Mouse (Mus musculus) ES-E14 (cell line): ENCODE measurements around the gene Zfp978. TPM values are rescaled to one million over a fixed set of nuclear protein-coding genes. Genes with fewer than 3 reads are reported as not detected.
A peak's percentile ranks its signal among the peaks of the same experiment; 100 is the strongest.
"Not testable (repeated sequence)": the region's sequence is repeated elsewhere in the genome, so short reads cannot be mapped to it uniquely, and the experiment has no call there.

ENCODE experiments used
- DNase-seq: peaks from one replicate; pipeline ENCODE4 v3.0.0-alpha.2; 2013; ENCODE audit warnings: low read depth, low spot score
- H3K27ac ChIP-seq: 2 replicates; pipeline ENCODE4 v1.5.1; 2012; ENCODE audit warnings: low read depth, mild to moderate bottlenecking, low read length, moderate library complexity, mixed read lengths; ENCODE audit not compliant: poor library complexity, insufficient read depth, severe bottlenecking
- H3K36me3 ChIP-seq: 2 replicates; pipeline ENCODE4 v1.6.1; 2012; ENCODE audit warnings: mild to moderate bottlenecking, low read length, moderate library complexity, mixed read lengths; ENCODE audit not compliant: control insufficient read depth, poor library complexity, insufficient read depth, severe bottlenecking
- H3K4me1 ChIP-seq, 2 experiments: fragments of 150-350 bp in 1 of 2; sonication (generic) in 1 of 2; 2 replicates each; pipeline ENCODE4 v1.6.1; 2012; ENCODE audit warnings: low read length in 2 of 2, mild to moderate bottlenecking in 1 of 2, mixed read lengths in 1 of 2; ENCODE audit not compliant: control insufficient read depth in 2 of 2, insufficient read depth in 2 of 2, poor library complexity in 1 of 2
- H3K4me3 ChIP-seq, 2 experiments: fragments of 150-350 bp in 1 of 2; sonication (generic) in 1 of 2; 2 replicates each; pipeline ENCODE4 v1.5.1; 2012; ENCODE audit warnings: low read length in 2 of 2, low read depth in 1 of 2, mild to moderate bottlenecking in 1 of 2, mixed read lengths in 1 of 2; ENCODE audit not compliant: insufficient read depth in 1 of 2, poor library complexity in 1 of 2, severe bottlenecking in 1 of 2
- H3K9ac ChIP-seq: 2 replicates; pipeline ENCODE4 v1.6.1; 2012; ENCODE audit warnings: low read depth, mild to moderate bottlenecking, low read length, mixed read lengths; ENCODE audit not compliant: poor library complexity, insufficient read depth, severe bottlenecking
- H3K9me3 ChIP-seq: fragments of 150-350 bp; sonication (generic); 2 replicates; pipeline ENCODE4 v1.6.1; 2012; ENCODE audit warnings: low read depth, mild to moderate bottlenecking, low read length; ENCODE audit not compliant: control insufficient read depth, insufficient read depth
- ZNF384 ChIP-seq: IDR thresholded peaks from 2 replicates; pipeline ENCODE4 v1.6.1; 2012; ENCODE audit warnings: low read depth, low read length, inconsistent platforms
- in situ Hi-C, 2 experiments: fragments of 600-800 bp; cut with MboI; formaldehyde crosslinking; loops; one replicate each; pipeline ENCODE4 v1.15.1; 2025; ENCODE audit warnings: low sequenced_read_pairs in 2 of 2, inconsistent platforms in 1 of 2; ENCODE audit not compliant: unreplicated experiment in 2 of 2
- total RNA-seq: library from RNA; depleted of rRNA; stranded (reverse); fragments of 300-350 nt; gene quantifications from 2 replicates; pipeline ENCODE4 v1.2.3, GENCODE M21; 2012

The Zfp978 gene
- total RNA-seq, 1 experiment, result 297 TPM

DNA sequence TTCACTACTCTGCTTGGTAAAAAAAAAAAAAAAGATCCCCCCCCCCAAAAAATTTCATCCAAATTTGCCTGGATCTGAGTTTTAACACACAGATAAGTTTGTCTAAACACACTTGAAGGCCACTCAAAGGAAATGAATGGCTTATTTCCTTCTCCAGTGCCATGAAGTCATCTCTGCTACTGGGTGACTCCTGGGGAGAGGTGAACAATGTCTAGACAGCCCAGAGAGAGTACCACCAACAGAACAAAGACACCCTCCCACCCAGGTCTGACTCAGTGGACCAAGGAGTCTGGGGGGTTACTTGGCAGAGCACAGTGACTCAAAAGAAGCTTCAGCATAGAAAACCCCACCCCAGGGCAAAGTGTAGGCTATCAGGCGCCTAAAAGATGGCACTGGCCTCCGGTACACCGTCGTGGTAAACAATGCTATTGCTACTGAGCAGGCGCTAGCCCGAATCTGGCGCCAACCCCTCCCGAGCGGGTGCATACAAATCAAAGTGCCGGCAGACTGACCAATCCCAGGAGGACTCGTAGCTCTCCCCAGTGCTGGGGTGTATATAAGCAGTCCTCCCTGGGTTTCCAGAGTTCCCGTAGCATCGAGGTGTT is 9.6 kb upstream of the Zfp978 start:
- DNase-seq, H3K4me1 ChIP-seq, H3K36me3 ChIP-seq, H3K4me3 ChIP-seq, H3K27ac ChIP-seq, H3K9me3 ChIP-seq, H3K9ac ChIP-seq, in situ Hi-C loops: not testable (repeated sequence)
- TF ChIP-seq ZNF384, result peak; percentile 79

DNA sequence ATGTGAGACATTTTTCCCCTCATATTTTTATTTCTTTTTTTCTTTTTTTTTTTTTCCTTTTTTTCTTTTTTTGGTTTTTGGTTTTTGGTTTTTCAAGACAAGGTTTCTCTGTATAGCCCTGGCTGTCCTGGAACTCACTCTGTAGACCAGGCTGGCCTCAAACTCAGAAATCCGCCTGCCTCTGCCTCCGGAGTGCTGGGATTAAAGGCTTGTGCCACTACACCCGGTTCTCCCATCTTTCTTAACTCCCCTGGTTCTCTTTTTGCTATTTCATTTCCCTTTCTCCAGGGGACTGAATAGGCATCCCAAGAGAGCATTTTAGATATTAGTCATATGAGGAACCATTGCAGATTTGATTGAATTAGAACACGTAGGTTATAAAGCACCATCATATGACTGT is 7.5 kb upstream of the Zfp978 start:
- in situ Hi-C loops, H3K9ac ChIP-seq, H3K27ac ChIP-seq, H3K9me3 ChIP-seq, H3K36me3 ChIP-seq, H3K4me1 ChIP-seq, H3K4me3 ChIP-seq, DNase-seq: not testable (repeated sequence)

GRCm38 (mm10) chr4:147356042-147356441 is 5.1 kb upstream of the Zfp978 start:
- H3K4me1 ChIP-seq, H3K9me3 ChIP-seq, H3K27ac ChIP-seq, DNase-seq, H3K9ac ChIP-seq, H3K36me3 ChIP-seq, in situ Hi-C loops, H3K4me3 ChIP-seq: not testable (repeated sequence)

DNA sequence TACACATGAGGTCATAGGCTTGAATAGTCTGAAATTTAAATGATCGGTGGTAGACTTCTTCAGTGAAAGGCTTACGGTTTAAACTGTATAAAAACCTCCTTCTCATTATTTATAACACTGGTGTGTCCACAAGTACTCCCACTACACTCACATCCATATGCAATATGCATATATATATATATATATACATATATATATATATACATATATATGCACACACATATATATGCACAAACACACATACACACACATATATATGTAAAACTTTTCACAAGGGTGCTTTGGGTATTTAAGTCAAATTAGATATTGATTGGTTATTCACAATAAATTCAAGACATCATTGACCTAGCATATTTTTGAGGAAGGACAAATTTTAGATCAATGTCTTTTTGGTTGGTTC is 3.9 kb upstream of the Zfp978 start:
- H3K4me3 ChIP-seq, H3K27ac ChIP-seq, H3K36me3 ChIP-seq, H3K9ac ChIP-seq, H3K9me3 ChIP-seq, DNase-seq, in situ Hi-C loops, H3K4me1 ChIP-seq: not testable (repeated sequence)

DNA sequence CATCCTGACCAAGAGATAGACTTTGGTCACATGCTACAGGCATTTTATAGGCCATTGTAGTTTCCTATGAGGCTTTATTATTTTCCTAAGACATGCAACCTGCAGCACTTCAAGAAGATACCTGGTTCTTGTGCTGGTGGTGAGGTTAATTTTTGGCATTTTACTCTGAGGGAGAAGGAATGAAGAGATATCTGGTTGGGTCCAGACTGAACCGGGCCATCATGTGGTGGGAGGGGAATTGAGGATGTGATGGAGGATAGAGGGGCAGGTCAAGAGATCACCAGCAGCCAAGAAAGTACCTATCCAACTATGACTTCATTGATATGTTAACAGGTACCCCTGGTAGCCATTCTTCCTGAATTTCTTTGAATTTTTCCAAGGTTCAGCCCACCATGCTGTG is 769 bp downstream of the Zfp978 start:
- in situ Hi-C loops, H3K36me3 ChIP-seq, H3K9ac ChIP-seq, H3K9me3 ChIP-seq, H3K27ac ChIP-seq, H3K4me1 ChIP-seq, DNase-seq, H3K4me3 ChIP-seq: not testable (repeated sequence)

DNA sequence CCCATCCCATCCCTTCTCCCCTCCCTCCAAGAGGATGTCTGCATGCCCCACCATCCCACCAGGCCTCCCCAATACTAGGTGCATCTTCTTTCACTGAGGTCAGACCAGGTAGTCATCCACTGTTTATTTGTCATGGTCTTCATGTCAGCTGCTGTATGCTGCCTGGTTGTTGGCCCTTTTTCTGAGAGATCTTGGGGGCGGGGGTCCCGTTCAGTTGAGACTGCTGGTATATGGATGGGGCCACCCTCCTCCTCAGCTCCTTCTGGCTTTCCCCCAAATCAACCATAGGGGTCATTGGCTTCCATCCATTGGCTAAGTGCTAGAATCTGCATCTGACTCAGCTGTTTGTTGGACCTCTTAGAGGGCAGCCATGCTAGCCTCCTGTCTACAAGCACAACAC is 8.5 kb downstream of the Zfp978 start:
- H3K9ac ChIP-seq, H3K36me3 ChIP-seq, in situ Hi-C loops, H3K27ac ChIP-seq, DNase-seq, H3K4me1 ChIP-seq, H3K4me3 ChIP-seq, H3K9me3 ChIP-seq: not testable (repeated sequence)

DNA sequence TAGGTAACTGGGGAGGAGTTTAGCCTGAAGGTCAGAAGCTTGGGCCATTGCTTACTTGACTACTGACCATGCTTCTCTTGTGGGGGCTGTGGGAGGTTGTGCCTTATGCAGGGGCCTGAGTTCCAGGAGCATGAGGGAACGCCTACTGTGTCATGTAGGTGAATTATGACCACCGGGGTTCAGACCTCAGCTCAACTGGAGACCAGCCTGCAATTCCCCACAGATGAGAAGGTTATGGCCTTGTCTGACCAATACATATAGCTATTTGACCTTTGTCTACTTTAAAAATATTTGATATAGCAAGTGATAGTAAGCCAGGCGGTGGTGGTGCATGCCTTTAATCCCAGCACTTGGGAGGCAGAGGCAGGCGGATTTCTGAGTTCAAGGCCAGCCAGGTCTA is 22.1 kb downstream of the Zfp978 start:
- H3K4me1 ChIP-seq, H3K27ac ChIP-seq, H3K9me3 ChIP-seq, H3K4me3 ChIP-seq, DNase-seq, H3K9ac ChIP-seq, in situ Hi-C loops, H3K36me3 ChIP-seq: not testable (repeated sequence)

GRCm38 (mm10) chr4:147397201-147397600 is 36.1 kb downstream of the Zfp978 start:
- H3K4me3 ChIP-seq, H3K4me1 ChIP-seq, in situ Hi-C loops, H3K9me3 ChIP-seq, H3K9ac ChIP-seq, H3K27ac ChIP-seq, H3K36me3 ChIP-seq, DNase-seq: not testable (repeated sequence)
